Mouse (Mus musculus) CD4-positive, CD25-positive, alpha-beta regulatory T cell, adult 4 months (primary cell): ENCODE data around the gene Epb41l5. TPM values are rescaled to one million over a fixed set of nuclear protein-coding genes. Genes with fewer than 3 reads are reported as not detected.

ENCODE experiments used
- ATAC-seq: one replicate; pipeline ENCODE4 v1.8.0; 2017
- polyA plus RNA-seq, 2 experiments: library from polyadenylated mRNA; unstranded; fragments of 100-300 nt; shearing (Covaris generic); gene quantifications; one replicate each; pipeline ENCODE4 v1.2.1; 2017

Gene Epb41l5
- polyA plus RNA-seq, 2 experiments from 2014 or later: 0.96 to 1.4 TPM

- ATAC-seq: no peak
These were observed 51.8 kb downstream of the Epb41l5 start for GRCm38 (mm10) chr1:119596954-119597480.

- no peak for ATAC-seq
These were observed 58.8 kb downstream of the Epb41l5 start for GRCm38 (mm10) chr1:119590041-119590440.

GRCm38 (mm10) chr1:119584974-119585373 is 63.8 kb downstream of the Epb41l5 start:
- ATAC-seq: no peak

GRCm38 (mm10) chr1:119570134-119570533 is 78.7 kb downstream of the Epb41l5 start:
- ATAC-seq: no peak

- no peak for ATAC-seq
These were observed 83.3 kb downstream of the Epb41l5 start for GRCm38 (mm10) chr1:119565531-119565930.

GRCm38 (mm10) chr1:119557641-119558395 is 91.0 kb downstream of the Epb41l5 start:
- no peak for ATAC-seq

GRCm38 (mm10) chr1:119555651-119556050 is 93.1 kb downstream of the Epb41l5 start:
- ATAC-seq: no peak

- ATAC-seq: no peak
These were observed 97.1 kb downstream of the Epb41l5 start for GRCm38 (mm10) chr1:119551651-119552050.

GRCm38 (mm10) chr1:119550064-119550463 is 98.7 kb downstream of the Epb41l5 start:
- ATAC-seq: no peak

- no peak for ATAC-seq
These were observed 99.5 kb downstream of the Epb41l5 start for GRCm38 (mm10) chr1:119549327-119549689.

GRCm38 (mm10) chr1:119548668-119549326 is 100.0 kb downstream of the Epb41l5 start:
- peak; percentile 94 for ATAC-seq

- no peak for ATAC-seq
These were observed 102.3 kb downstream of the Epb41l5 start for GRCm38 (mm10) chr1:119546490-119546889.

GRCm38 (mm10) chr1:119545671-119546070 is 103.1 kb downstream of the Epb41l5 start:
- no peak for ATAC-seq

- ATAC-seq: no peak
These were observed 103.6 kb downstream of the Epb41l5 start for GRCm38 (mm10) chr1:119545164-119545563.

GRCm38 (mm10) chr1:119544611-119545155 is 104.1 kb downstream of the Epb41l5 start:
- ATAC-seq: no peak

GRCm38 (mm10) chr1:119543316-119543715 is 105.5 kb downstream of the Epb41l5 start:
- ATAC-seq: no peak

GRCm38 (mm10) chr1:119541570-119541969 is 107.2 kb downstream of the Epb41l5 start:
- ATAC-seq: no peak

- ATAC-seq: no peak
These were observed 107.8 kb downstream of the Epb41l5 start for GRCm38 (mm10) chr1:119540836-119541557.

GRCm38 (mm10) chr1:119539252-119539651 is 109.5 kb downstream of the Epb41l5 start:
- no peak for ATAC-seq

GRCm38 (mm10) chr1:119537651-119538050 is 111.1 kb downstream of the Epb41l5 start:
- no peak for ATAC-seq

- ATAC-seq: no peak
These were observed 112.7 kb downstream of the Epb41l5 start for GRCm38 (mm10) chr1:119536122-119536521.

GRCm38 (mm10) chr1:119534341-119534740 is 114.5 kb downstream of the Epb41l5 start:
- ATAC-seq: no peak
